Mouse (Mus musculus): ENCODE results near the gene Stub1. TPM values are rescaled to one million over a fixed set of nuclear protein-coding genes. Genes with fewer than 3 reads are reported as not detected.

The Stub1 gene
- polyA plus RNA-seq, 1 experiment from 2014 or later, result 314 TPM

- H3K4me2 ChIP-seq (ENCODE audit: low read depth, low read length), result no peak overlapping the region
- no peak overlapping the region for H3K9ac ChIP-seq (ENCODE audit: low read length)
- H3K27me3 ChIP-seq (ENCODE audit: control insufficient read depth, insufficient read depth, low read length), result no peaks in the 10 kb centered on the region
- no peak for ATAC-seq (ENCODE audit: insufficient read depth, low FRiP score)
- H3K36me3 ChIP-seq (ENCODE audit: control insufficient read depth, insufficient read depth, low read length), result peaks cover 7% of the 10 kb centered on the region; the same call in 1 of the 2 replicates
- H3K4me1 ChIP-seq (ENCODE audit: control insufficient read depth, insufficient read depth, low read length), result peaks cover 29% of the 10 kb centered on the region
- 91% methylated on average over 32 of the region's 32 CpGs for WGBS
- H3K9me3 ChIP-seq (replicated peaks; ENCODE audit: control insufficient read depth, low read length), result no peaks in the 10 kb centered on the region
- H3K4me3 ChIP-seq (replicated peaks; ENCODE audit: low read length), result no peak overlapping the region
- H3K27ac ChIP-seq (ENCODE audit: low read length), result no peak overlapping the region
Observed at GRCm38 (mm10) chr17:25877741-25878610, 44.8 kb upstream of the Stub1 start.

GRCm38 (mm10) chr17:25877025-25877424 is 43.8 kb upstream of the Stub1 start:
- H3K27me3 ChIP-seq (ENCODE audit: control insufficient read depth, insufficient read depth, low read length), result no peaks in the 10 kb centered on the region
- H3K4me1 ChIP-seq (ENCODE audit: control insufficient read depth, insufficient read depth, low read length), result peaks cover 29% of the 10 kb centered on the region
- WGBS, result 88% methylated on average over 3 of the region's 3 CpGs
- H3K9me3 ChIP-seq (replicated peaks; ENCODE audit: control insufficient read depth, low read length), result no peaks in the 10 kb centered on the region
- H3K4me3 ChIP-seq (replicated peaks; ENCODE audit: low read length), result no peak overlapping the region
- no peak overlapping the region for H3K4me2 ChIP-seq (ENCODE audit: low read depth, low read length)
- peaks cover 7% of the 10 kb centered on the region; the same call in 1 of the 2 replicates for H3K36me3 ChIP-seq (ENCODE audit: control insufficient read depth, insufficient read depth, low read length)
- H3K27ac ChIP-seq (ENCODE audit: low read length), result no peak overlapping the region
- ATAC-seq (ENCODE audit: insufficient read depth, low FRiP score), result no peak
- no peak overlapping the region for H3K9ac ChIP-seq (ENCODE audit: low read length)

GRCm38 (mm10) chr17:25876347-25876915 is 43.2 kb upstream of the Stub1 start:
- H3K27ac ChIP-seq (ENCODE audit: low read length), result no peak overlapping the region
- H3K36me3 ChIP-seq (ENCODE audit: control insufficient read depth, insufficient read depth, low read length), result peaks cover 7% of the 10 kb centered on the region; the same call in 1 of the 2 replicates
- peak overlapping the region; percentile 85 for H3K9ac ChIP-seq (ENCODE audit: low read length)
- H3K4me1 ChIP-seq (ENCODE audit: control insufficient read depth, insufficient read depth, low read length), result peaks cover 27% of the 10 kb centered on the region
- H3K9me3 ChIP-seq (replicated peaks; ENCODE audit: control insufficient read depth, low read length), result no peaks in the 10 kb centered on the region
- peak overlapping the region; percentile 93 for H3K4me3 ChIP-seq (replicated peaks; ENCODE audit: low read length)
- H3K4me2 ChIP-seq (ENCODE audit: low read depth, low read length), result peak overlapping the region; percentile 90
- no peak for ATAC-seq (ENCODE audit: insufficient read depth, low FRiP score)
- no peaks in the 10 kb centered on the region for H3K27me3 ChIP-seq (ENCODE audit: control insufficient read depth, insufficient read depth, low read length)
- 58% methylated on average over 10 of the region's 10 CpGs for WGBS

- Histone ChIP-seq H3K27ac (ENCODE audit: low read length) (peak overlapping the region; percentile 97), H3K4me2 (ENCODE audit: low read depth, low read length) (peak overlapping the region; percentile 90), H3K27me3 (ENCODE audit: control insufficient read depth, insufficient read depth, low read length) (no peaks in the 10 kb centered on the region), H3K9me3 (replicated peaks; ENCODE audit: control insufficient read depth, low read length) (no peaks in the 10 kb centered on the region), H3K9ac (ENCODE audit: low read length) (peak overlapping the region; percentile 85), H3K4me1 (ENCODE audit: control insufficient read depth, insufficient read depth, low read length) (peaks cover 19% of the 10 kb centered on the region), H3K36me3 (ENCODE audit: control insufficient read depth, insufficient read depth, low read length) (peaks cover 7% of the 10 kb centered on the region; the same call in 1 of the 2 replicates), H3K4me3 (replicated peaks; ENCODE audit: low read length) (peak overlapping the region; percentile 93)
- peak; percentile 93 for ATAC-seq (ENCODE audit: insufficient read depth, low FRiP score)
- WGBS, result under 1% methylated on average over 59 of the region's 59 CpGs
Observed at GRCm38 (mm10) chr17:25875171-25876136, 42.2 kb upstream of the Stub1 start.

- Histone ChIP-seq H3K27ac (ENCODE audit: low read length) (peak within 1 kb of the TSS; percentile 97), H3K9me3 (replicated peaks; ENCODE audit: control insufficient read depth, low read length) (no peaks in the 10 kb centered on the region), H3K9ac (ENCODE audit: low read length) (peak within 1 kb of the TSS; percentile 85), H3K36me3 (ENCODE audit: control insufficient read depth, insufficient read depth, low read length) (peaks cover 7% of the 10 kb centered on the region; the same call in 1 of the 2 replicates), H3K4me3 (replicated peaks; ENCODE audit: low read length) (peak within 1 kb of the TSS; percentile 93), H3K4me2 (ENCODE audit: low read depth, low read length) (peak within 1 kb of the TSS; percentile 90), H3K4me1 (ENCODE audit: control insufficient read depth, insufficient read depth, low read length) (peaks cover 16% of the 10 kb centered on the region), H3K27me3 (ENCODE audit: control insufficient read depth, insufficient read depth, low read length) (no peaks in the 10 kb centered on the region)
- peak; percentile 84 for ATAC-seq (ENCODE audit: insufficient read depth, low FRiP score)
- WGBS, result under 1% methylated on average over 25 of the region's 25 CpGs
Observed at GRCm38 (mm10) chr17:25874721-25875170, 41.5 kb upstream of the Stub1 start, which contains the start of gene Mettl26. Mettl26 (plus strand) TSS chr17:25875074.

- ATAC-seq (ENCODE audit: insufficient read depth, low FRiP score), result no peak
- H3K36me3 ChIP-seq (ENCODE audit: control insufficient read depth, insufficient read depth, low read length), result peaks cover 7% of the 10 kb centered on the region; the same call in 1 of the 2 replicates
- peak overlapping the region; percentile 93 for H3K4me3 ChIP-seq (replicated peaks; ENCODE audit: low read length)
- no peaks in the 10 kb centered on the region for H3K27me3 ChIP-seq (ENCODE audit: control insufficient read depth, insufficient read depth, low read length)
- peaks cover 16% of the 10 kb centered on the region for H3K4me1 ChIP-seq (ENCODE audit: control insufficient read depth, insufficient read depth, low read length)
- no peaks in the 10 kb centered on the region for H3K9me3 ChIP-seq (replicated peaks; ENCODE audit: control insufficient read depth, low read length)
- H3K4me2 ChIP-seq (ENCODE audit: low read depth, low read length), result peak overlapping the region; percentile 90
- peak overlapping the region; percentile 97 for H3K27ac ChIP-seq (ENCODE audit: low read length)
- WGBS, result 4% methylated on average over 14 of the region's 14 CpGs
- peak overlapping the region; percentile 85 for H3K9ac ChIP-seq (ENCODE audit: low read length)
Observed at GRCm38 (mm10) chr17:25874148-25874720, 41.0 kb upstream of the Stub1 start.

- H3K4me1 ChIP-seq (ENCODE audit: control insufficient read depth, insufficient read depth, low read length), result peaks cover 16% of the 10 kb centered on the region
- H3K9ac ChIP-seq (ENCODE audit: low read length), result peak overlapping the region; percentile 85
- no peak for ATAC-seq (ENCODE audit: insufficient read depth, low FRiP score)
- peaks cover 7% of the 10 kb centered on the region; the same call in 1 of the 2 replicates for H3K36me3 ChIP-seq (ENCODE audit: control insufficient read depth, insufficient read depth, low read length)
- H3K9me3 ChIP-seq (replicated peaks; ENCODE audit: control insufficient read depth, low read length), result no peaks in the 10 kb centered on the region
- H3K4me3 ChIP-seq (replicated peaks; ENCODE audit: low read length), result peak overlapping the region; percentile 93; the same call in 1 of the 2 replicates
- peak overlapping the region; percentile 90; the same call in 1 of the 2 replicates for H3K4me2 ChIP-seq (ENCODE audit: low read depth, low read length)
- 73% methylated on average over 11 of the region's 11 CpGs for WGBS
- no peaks in the 10 kb centered on the region for H3K27me3 ChIP-seq (ENCODE audit: control insufficient read depth, insufficient read depth, low read length)
- H3K27ac ChIP-seq (ENCODE audit: low read length), result no peak overlapping the region
Observed at GRCm38 (mm10) chr17:25873405-25874147, 40.4 kb upstream of the Stub1 start.

- 78% methylated on average over 3 of the region's 3 CpGs for WGBS
- no peak for ATAC-seq (ENCODE audit: insufficient read depth, low FRiP score)
- H3K4me3 ChIP-seq (replicated peaks; ENCODE audit: low read length), result no peak overlapping the region
- no peaks in the 10 kb centered on the region for H3K9me3 ChIP-seq (replicated peaks; ENCODE audit: control insufficient read depth, low read length)
- peaks cover 21% of the 10 kb centered on the region for H3K4me1 ChIP-seq (ENCODE audit: control insufficient read depth, insufficient read depth, low read length)
- peaks cover under 1% of the 10 kb centered on the region; the same call in 1 of the 2 replicates for H3K36me3 ChIP-seq (ENCODE audit: control insufficient read depth, insufficient read depth, low read length)
- H3K4me2 ChIP-seq (ENCODE audit: low read depth, low read length), result no peak overlapping the region
- H3K9ac ChIP-seq (ENCODE audit: low read length), result no peak overlapping the region
- H3K27ac ChIP-seq (ENCODE audit: low read length), result no peak overlapping the region
- no peaks in the 10 kb centered on the region for H3K27me3 ChIP-seq (ENCODE audit: control insufficient read depth, insufficient read depth, low read length)
Observed at GRCm38 (mm10) chr17:25872676-25873075, 39.5 kb upstream of the Stub1 start.

All from stomach, embryonic 16.5 days (tissue).